Mouse (Mus musculus) heart, postnatal 25 days (tissue): Measurements from ENCODE around the gene Hspa8. TPM values are rescaled to one million over a fixed set of nuclear protein-coding genes. Genes with fewer than 3 reads are reported as not detected.
A peak's percentile ranks its signal among the peaks of the same experiment; 100 is the strongest.
"Not testable (repeated sequence)": the region's sequence is repeated elsewhere in the genome, so short reads cannot be mapped to it uniquely, and the experiment has no call there.

Source experiments
- DNase-seq: peaks from one replicate; pipeline ENCODE4 v3.0.0; 2022; ENCODE audit warnings: low spot score
- intact Hi-C: fragments of 180-260 bp; cut with DNase I; formaldehyde crosslinking; loops from one replicate; pipeline ENCODE4 v1.15.1; 2025
- total RNA-seq, 2 experiments: library from RNA; stranded (reverse); gene quantifications; 2 replicates each; pipeline ENCODE4 v1.2.3; 2021

Gene Hspa8
- total RNA-seq, 2 experiments from 2014 or later = 1,172 to 1,478 TPM

GRCm38 (mm10) chr9:40781726-40782581, 18.8 kb upstream of the Hspa8 start:
- peak; percentile 60 for DNase-seq
- intact Hi-C loops = no loop called here

- peak; percentile 71 for DNase-seq
- intact Hi-C loops = loop anchor here (2.0 kb wide), 1 partner anchor 15 kb away; no protein-coding TSS in a partner anchor
These were observed 17.0 kb upstream of the Hspa8 start for GRCm38 (mm10) chr9:40783641-40784373.

GRCm38 (mm10) chr9:40784374-40784967, 16.3 kb upstream of the Hspa8 start:
- DNase-seq = no peak

DNA sequence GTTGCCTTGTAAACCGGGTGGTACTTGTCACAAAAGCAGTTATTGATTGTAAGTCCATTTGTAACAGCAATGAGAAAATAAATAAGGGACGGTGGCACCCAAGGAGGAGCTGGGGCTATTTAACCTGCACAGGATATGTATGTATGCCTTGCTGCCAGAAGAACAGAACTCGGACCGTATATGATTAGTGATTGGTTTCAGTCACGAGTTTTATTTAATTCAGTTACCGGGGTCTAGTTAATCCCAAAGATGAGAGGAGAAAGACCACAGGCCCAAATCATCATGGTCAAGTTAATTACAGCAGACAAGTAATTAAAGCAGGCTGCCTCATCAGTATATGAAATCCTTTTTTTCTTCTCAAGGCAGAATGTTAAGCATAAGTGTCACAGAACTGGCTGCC, 15.3 kb upstream of the Hspa8 start:
- intact Hi-C loops = loop anchor here (2.0 kb wide), 1 partner anchor 13 kb away; no protein-coding TSS in a partner anchor
- DNase-seq = no peak

More at GRCm38 (mm10) chr9:40784374-40784967, 16.3 kb upstream of the Hspa8 start:
- intact Hi-C loops = loop anchor here (2.0 kb wide), 1 partner anchor 14 kb away; no protein-coding TSS in a partner anchor

- intact Hi-C loops, DNase-seq: not testable (repeated sequence)
These were observed 14.0 kb upstream of the Hspa8 start for GRCm38 (mm10) chr9:40786820-40787219.

- intact Hi-C loops = no loop called here
These were observed 8.7 kb upstream of the Hspa8 start for GRCm38 (mm10) chr9:40791864-40792633.

DNA sequence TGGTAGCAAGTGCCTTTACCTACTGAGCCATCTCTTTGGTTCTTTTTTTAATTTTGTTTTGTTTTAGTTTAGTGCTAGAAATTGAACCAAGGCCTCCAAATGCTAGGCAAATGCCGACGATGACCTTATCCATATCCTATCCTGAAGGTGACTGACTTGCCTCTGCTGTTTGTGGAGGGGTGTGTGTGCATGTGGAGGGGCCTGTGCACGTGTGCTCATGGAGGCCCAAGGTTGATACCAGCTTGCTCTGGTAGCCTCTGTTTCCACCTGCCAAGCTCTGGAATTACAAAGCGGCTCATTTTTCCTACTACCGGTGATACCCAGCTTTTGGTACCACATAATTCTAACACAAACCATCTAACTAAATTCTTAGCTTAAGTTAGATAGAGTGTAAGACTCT, 7.2 kb upstream of the Hspa8 start:
- no peak for DNase-seq
- intact Hi-C loops = no loop called here

More at GRCm38 (mm10) chr9:40791864-40792633, 8.7 kb upstream of the Hspa8 start:
- DNase-seq = no peak

DNA sequence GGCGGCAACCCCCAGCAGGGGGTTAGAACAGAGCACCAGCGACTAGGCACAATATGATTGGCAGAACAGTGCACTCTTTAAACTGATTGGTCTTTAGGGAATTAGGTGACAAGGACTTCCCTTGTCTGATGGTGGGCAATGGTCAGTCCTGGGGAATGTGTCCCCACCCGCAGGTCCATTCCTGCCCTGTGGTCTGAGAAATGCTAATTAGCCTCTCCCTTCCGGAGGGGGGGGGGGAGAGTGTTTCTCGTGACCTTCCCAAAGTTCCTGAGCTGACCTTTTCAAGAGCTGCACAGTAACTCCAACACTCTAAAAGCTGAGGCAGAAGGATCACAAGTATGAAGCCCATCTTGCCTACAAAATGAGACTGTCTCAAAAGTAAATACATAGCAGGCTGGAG, 6.5 kb upstream of the Hspa8 start:
- DNase-seq = no peak
- intact Hi-C loops = no loop called here

DNA sequence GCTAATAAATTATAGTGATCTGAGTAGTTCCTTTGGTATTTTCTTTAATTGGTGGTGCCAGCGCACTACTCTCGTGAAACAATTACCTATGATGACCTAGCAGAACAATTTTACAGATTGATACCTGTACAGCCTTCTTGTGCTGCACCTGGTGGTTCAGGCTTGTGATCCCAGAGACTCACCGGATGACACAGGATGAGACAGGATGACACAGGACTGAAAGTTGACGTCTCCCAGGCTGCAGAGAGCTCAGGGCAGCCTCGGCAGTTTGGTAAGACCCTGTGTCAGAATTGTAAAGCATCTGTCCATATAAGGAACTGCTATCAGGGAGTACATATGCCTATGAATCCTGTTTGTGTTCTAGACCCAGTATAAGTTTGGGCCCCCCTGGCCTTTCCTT, 5.9 kb upstream of the Hspa8 start:
- intact Hi-C loops = no loop called here
- no peak for DNase-seq

- no peak for DNase-seq
- intact Hi-C loops = no loop called here
These were observed 5.2 kb upstream of the Hspa8 start for GRCm38 (mm10) chr9:40795562-40795961.

DNA sequence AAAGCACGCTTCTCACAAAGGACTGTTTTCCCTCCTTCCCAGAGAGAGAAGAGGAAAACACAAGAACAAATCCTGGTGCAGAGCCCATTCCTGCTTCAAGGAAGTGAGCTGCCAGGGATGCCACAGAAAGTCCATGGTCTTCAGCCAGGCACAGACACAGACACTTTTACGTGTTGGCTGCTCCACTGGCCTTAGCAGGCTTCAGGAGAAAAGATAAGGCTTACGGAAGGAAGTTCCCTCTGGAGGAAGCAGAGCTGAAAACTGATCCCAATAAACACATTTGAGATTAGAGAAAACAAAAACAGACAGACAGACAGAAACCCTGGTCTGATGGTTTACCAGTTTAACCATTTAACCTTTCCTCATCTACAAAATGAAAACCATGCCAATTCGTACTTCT, 4.7 kb upstream of the Hspa8 start:
- no peak for DNase-seq
- intact Hi-C loops = no loop called here

- no peak for DNase-seq
- intact Hi-C loops = loop anchor here (2.0 kb wide), 1 partner anchor 14 kb away; no protein-coding TSS in a partner anchor
These were observed 2.4 kb upstream of the Hspa8 start for GRCm38 (mm10) chr9:40798247-40798960.

- intact Hi-C loops = loop anchor here (2.0 kb wide), 1 partner anchor 14 kb away; no protein-coding TSS in a partner anchor
- no peak for DNase-seq
These were observed 1.7 kb upstream of the Hspa8 start for GRCm38 (mm10) chr9:40799112-40799511.

DNA sequence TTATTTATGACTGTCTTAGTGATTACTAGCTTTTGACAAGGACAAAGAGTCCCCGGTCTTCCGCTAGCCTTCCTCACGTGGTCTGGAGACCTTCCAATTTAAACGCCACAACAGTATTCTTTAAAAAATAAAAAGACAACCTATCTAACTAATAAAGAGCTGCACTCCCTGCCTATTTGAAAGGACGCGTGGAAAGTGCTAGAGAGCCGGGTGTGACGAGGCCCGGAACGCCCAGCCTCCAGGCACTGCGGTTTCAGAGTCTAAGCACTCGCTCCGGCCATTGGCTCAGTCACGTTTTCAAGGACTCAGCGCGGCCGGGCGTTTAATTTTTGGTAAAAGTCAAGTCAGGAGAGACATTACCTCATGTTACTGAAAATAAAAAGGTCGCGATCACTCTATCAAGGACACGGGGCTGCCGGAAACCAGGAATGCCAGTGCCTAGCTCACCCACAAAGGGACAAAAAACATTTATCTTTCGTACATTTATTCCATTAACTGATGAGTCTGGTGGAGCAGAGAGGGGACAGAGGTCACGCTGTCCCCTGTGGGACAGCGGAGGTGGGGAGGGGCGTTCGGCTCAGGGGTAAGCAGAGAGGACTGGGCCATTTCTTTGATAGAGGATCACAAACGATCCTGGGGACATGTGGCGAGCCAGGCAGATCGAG, 815 bp upstream of the Hspa8 start:
- intact Hi-C loops = loop anchor here (2.0 kb wide), 1 partner anchor 15 kb away; no protein-coding TSS in a partner anchor
- DNase-seq = peak; percentile 71

DNA sequence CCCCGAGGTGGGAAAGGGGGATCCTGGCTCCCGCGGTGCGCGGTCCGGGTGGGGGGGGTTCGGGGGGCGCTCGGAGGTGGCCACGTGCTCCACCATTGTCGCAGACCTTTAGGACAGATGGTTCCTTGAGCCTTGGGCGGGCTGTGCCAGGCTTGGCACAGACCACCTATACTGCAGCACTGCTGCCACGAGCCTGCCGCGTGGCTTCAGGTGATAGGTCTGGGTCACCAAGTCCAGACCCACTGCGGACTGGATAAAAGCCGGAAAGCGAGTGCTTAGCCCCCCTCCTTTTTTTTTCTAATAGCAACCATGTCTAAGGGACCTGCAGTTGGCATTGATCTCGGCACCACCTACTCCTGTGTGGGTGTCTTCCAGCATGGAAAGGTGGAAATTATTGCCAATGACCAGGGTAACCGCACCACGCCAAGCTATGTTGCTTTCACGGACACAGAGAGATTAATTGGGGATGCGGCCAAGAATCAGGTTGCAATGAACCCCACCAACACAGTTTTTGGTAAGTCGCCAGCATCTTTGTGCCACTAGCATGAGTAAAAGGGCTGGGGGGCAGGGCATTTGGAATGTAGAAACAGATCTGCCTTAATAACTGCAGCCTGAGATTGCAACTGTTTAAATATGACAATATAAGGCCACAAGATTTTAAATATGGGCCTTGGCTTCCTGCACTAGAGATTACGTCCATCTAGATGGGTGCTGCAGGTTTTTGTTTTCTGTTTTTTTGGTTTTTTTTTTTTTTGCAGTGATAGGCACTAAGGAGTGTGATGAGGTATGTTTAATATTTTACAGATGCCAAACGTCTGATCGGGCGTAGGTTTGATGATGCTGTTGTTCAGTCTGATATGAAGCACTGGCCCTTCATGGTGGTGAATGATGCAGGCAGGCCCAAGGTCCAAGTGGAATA, 1.1 kb downstream of the Hspa8 start:
- DNase-seq, intact Hi-C loops: not testable (repeated sequence)

GRCm38 (mm10) chr9:40802533-40802875, 1.7 kb downstream of the Hspa8 start:
- intact Hi-C loops, DNase-seq: not testable (repeated sequence)

DNA sequence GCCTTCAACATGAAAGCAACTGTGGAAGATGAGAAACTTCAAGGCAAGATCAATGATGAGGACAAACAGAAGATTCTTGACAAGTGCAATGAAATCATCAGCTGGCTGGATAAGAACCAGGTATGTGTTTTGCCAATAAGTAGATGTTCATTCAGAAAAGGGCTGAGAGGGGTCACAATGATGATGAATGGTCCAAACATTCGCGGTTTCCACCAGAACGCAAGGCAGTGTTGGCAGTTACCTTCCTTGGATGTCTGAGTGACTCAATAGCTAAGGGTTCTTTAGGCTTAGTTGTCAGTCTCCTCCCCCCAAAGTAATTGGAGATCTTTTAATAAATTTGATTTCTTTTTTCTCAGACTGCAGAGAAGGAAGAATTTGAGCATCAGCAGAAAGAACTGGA, 3.8 kb downstream of the Hspa8 start:
- intact Hi-C loops, DNase-seq: not testable (repeated sequence)
